Mouse (Mus musculus): ENCODE measurements around the gene Tgfb3. TPM values are rescaled to one million over a fixed set of nuclear protein-coding genes. Genes with fewer than 3 reads are reported as not detected.

The Tgfb3 gene
- total and polyA plus RNA-seq, 3 experiments, result 14.8 to 15.4 (median 15.2) TPM

GRCm38 (mm10) chr12:86051477-86051876 is 27.4 kb downstream of the Tgfb3 start:
- H3K9ac ChIP-seq (ENCODE audit: low read depth, low read length), result no peak overlapping the region
- no peaks in the 10 kb centered on the region for H3K36me3 ChIP-seq (ENCODE audit: control insufficient read depth, insufficient read depth, low read length)
- H3K4me1 ChIP-seq (ENCODE audit: control insufficient read depth, insufficient read depth, low read length), result no peaks in the 10 kb centered on the region
- H3K4me3 ChIP-seq, result no peak overlapping the region
- no peaks in the 10 kb centered on the region for H3K79me2 ChIP-seq (replicated peaks; ENCODE audit: control insufficient read depth, insufficient read depth, low read length)
- H3K27ac ChIP-seq, result no peak overlapping the region
- no peak for DNase-seq
- H3K27me3 ChIP-seq (ENCODE audit: control insufficient read depth, insufficient read depth, low read length), result no peaks in the 10 kb centered on the region
- intact Hi-C loops (cut with DNase I), result no loop called here
- 89% methylated on average over 5 of the region's 5 CpGs for WGBS
- TF ChIP-seq EP300 (IDR thresholded peaks at IDR 0.05; ENCODE audit: insufficient read depth, low read depth, low read length) (no peak), CTCF (IDR thresholded peaks at IDR 0.05) (no peak), POLR2A (IDR thresholded peaks at IDR 0.05; ENCODE audit: insufficient read depth, low read depth, low read length) (no peak)

- no peak overlapping the region for H3K27ac ChIP-seq
- H3K27me3 ChIP-seq (ENCODE audit: control insufficient read depth, insufficient read depth, low read length), result no peaks in the 10 kb centered on the region
- H3K79me2 ChIP-seq (replicated peaks; ENCODE audit: control insufficient read depth, insufficient read depth, low read length), result no peaks in the 10 kb centered on the region
- H3K4me1 ChIP-seq (ENCODE audit: control insufficient read depth, insufficient read depth, low read length), result no peaks in the 10 kb centered on the region
- no peak overlapping the region for H3K9ac ChIP-seq (ENCODE audit: low read depth, low read length)
- H3K4me3 ChIP-seq, result no peak overlapping the region
- H3K36me3 ChIP-seq (ENCODE audit: control insufficient read depth, insufficient read depth, low read length), result no peaks in the 10 kb centered on the region
- intact Hi-C loops (cut with DNase I), result no loop called here
- DNase-seq, result no peak
- TF ChIP-seq EP300 (IDR thresholded peaks at IDR 0.05; ENCODE audit: insufficient read depth, low read depth, low read length) (no peak), POLR2A (IDR thresholded peaks at IDR 0.05; ENCODE audit: insufficient read depth, low read depth, low read length) (no peak), CTCF (IDR thresholded peaks at IDR 0.05) (no peak)
- 74% methylated on average over 6 of the region's 6 CpGs for WGBS
These were observed 29.0 kb downstream of the Tgfb3 start for GRCm38 (mm10) chr12:86049813-86050212.

- no peak for DNase-seq
- TF ChIP-seq POLR2A (IDR thresholded peaks at IDR 0.05; ENCODE audit: insufficient read depth, low read depth, low read length), result no peak
- no peak for TF ChIP-seq EP300 (IDR thresholded peaks at IDR 0.05; ENCODE audit: insufficient read depth, low read depth, low read length)
- TF ChIP-seq CTCF (IDR thresholded peaks at IDR 0.05), result no peak
- Histone ChIP-seq H3K9ac (ENCODE audit: low read depth, low read length) (no peak overlapping the region), H3K79me2 (replicated peaks; ENCODE audit: control insufficient read depth, insufficient read depth, low read length) (no peaks in the 10 kb centered on the region), H3K4me3 (no peak overlapping the region), H3K4me1 (ENCODE audit: control insufficient read depth, insufficient read depth, low read length) (no peaks in the 10 kb centered on the region), H3K36me3 (ENCODE audit: control insufficient read depth, insufficient read depth, low read length) (no peaks in the 10 kb centered on the region), H3K27me3 (ENCODE audit: control insufficient read depth, insufficient read depth, low read length) (no peaks in the 10 kb centered on the region), H3K27ac (no peak overlapping the region)
- 90% methylated on average over 8 of the region's 8 CpGs for WGBS
- intact Hi-C loops (cut with DNase I), result no loop called here
These were observed 31.5 kb downstream of the Tgfb3 start for GRCm38 (mm10) chr12:86047376-86047775.

- no peak overlapping the region for H3K27ac ChIP-seq
- intact Hi-C loops (cut with DNase I), result no loop called here
- WGBS, result 98% methylated on average over 2 of the region's 2 CpGs
- no peak for DNase-seq
- H3K4me1 ChIP-seq (ENCODE audit: control insufficient read depth, insufficient read depth, low read length), result no peaks in the 10 kb centered on the region
- H3K36me3 ChIP-seq (ENCODE audit: control insufficient read depth, insufficient read depth, low read length), result no peaks in the 10 kb centered on the region
- H3K79me2 ChIP-seq (replicated peaks; ENCODE audit: control insufficient read depth, insufficient read depth, low read length), result no peaks in the 10 kb centered on the region
- no peaks in the 10 kb centered on the region for H3K27me3 ChIP-seq (ENCODE audit: control insufficient read depth, insufficient read depth, low read length)
- TF ChIP-seq EP300 (IDR thresholded peaks at IDR 0.05; ENCODE audit: insufficient read depth, low read depth, low read length) (no peak), POLR2A (IDR thresholded peaks at IDR 0.05; ENCODE audit: insufficient read depth, low read depth, low read length) (no peak), CTCF (IDR thresholded peaks at IDR 0.05) (no peak)
- H3K4me3 ChIP-seq, result no peak overlapping the region
- H3K9ac ChIP-seq (ENCODE audit: low read depth, low read length), result no peak overlapping the region
These were observed 32.1 kb downstream of the Tgfb3 start for GRCm38 (mm10) chr12:86046776-86047175.

GRCm38 (mm10) chr12:86046141-86046540 is 32.7 kb downstream of the Tgfb3 start:
- WGBS, result 68% methylated on average over 5 of the region's 5 CpGs
- intact Hi-C loops (cut with DNase I), result no loop called here
- no peak for DNase-seq
- Histone ChIP-seq H3K36me3 (ENCODE audit: control insufficient read depth, insufficient read depth, low read length) (no peaks in the 10 kb centered on the region), H3K9ac (ENCODE audit: low read depth, low read length) (no peak overlapping the region), H3K79me2 (replicated peaks; ENCODE audit: control insufficient read depth, insufficient read depth, low read length) (no peaks in the 10 kb centered on the region), H3K4me1 (ENCODE audit: control insufficient read depth, insufficient read depth, low read length) (no peaks in the 10 kb centered on the region), H3K4me3 (no peak overlapping the region), H3K27ac (no peak overlapping the region), H3K27me3 (ENCODE audit: control insufficient read depth, insufficient read depth, low read length) (no peaks in the 10 kb centered on the region)
- TF ChIP-seq POLR2A (IDR thresholded peaks at IDR 0.05; ENCODE audit: insufficient read depth, low read depth, low read length) (no peak), EP300 (IDR thresholded peaks at IDR 0.05; ENCODE audit: insufficient read depth, low read depth, low read length) (no peak)

GRCm38 (mm10) chr12:86039751-86040150 is 39.1 kb downstream of the Tgfb3 start:
- WGBS, result 58% methylated on average over 6 of the region's 6 CpGs
- no peak for DNase-seq
- Histone ChIP-seq H3K4me1 (ENCODE audit: control insufficient read depth, insufficient read depth, low read length) (no peaks in the 10 kb centered on the region; the same call in 1 of the 2 replicates), H3K4me3 (no peak overlapping the region), H3K79me2 (replicated peaks; ENCODE audit: control insufficient read depth, insufficient read depth, low read length) (no peaks in the 10 kb centered on the region), H3K27me3 (ENCODE audit: control insufficient read depth, insufficient read depth, low read length) (no peaks in the 10 kb centered on the region), H3K36me3 (ENCODE audit: control insufficient read depth, insufficient read depth, low read length) (no peaks in the 10 kb centered on the region), H3K9ac (ENCODE audit: low read depth, low read length) (no peak overlapping the region), H3K27ac (no peak overlapping the region)
- intact Hi-C loops (cut with DNase I), result no loop called here
- TF ChIP-seq CTCF (IDR thresholded peaks at IDR 0.05) (no peak), EP300 (IDR thresholded peaks at IDR 0.05; ENCODE audit: insufficient read depth, low read depth, low read length) (no peak), POLR2A (IDR thresholded peaks at IDR 0.05; ENCODE audit: insufficient read depth, low read depth, low read length) (no peak)
